Mouse (Mus musculus): Measurements from ENCODE around the gene Prss43. TPM values are rescaled to one million over a fixed set of nuclear protein-coding genes. Genes with fewer than 3 reads are reported as not detected.

Gene Prss43
- polyA plus RNA-seq, 1 experiment from 2014 or later, result not detected

GRCm38 (mm10) chr9:110879191-110879920, 52.9 kb downstream of the Prss43 start, which contains the start of gene Als2cl:
Gene Als2cl (plus strand): TSS chr9:110879870.
- H3K9me3 ChIP-seq, result no peaks in the 10 kb centered on the region
- H3K4me2 ChIP-seq, result peak within 1 kb of the TSS; percentile 89
- H3K36me3 ChIP-seq, result no peaks in the 10 kb centered on the region
- H3K4me1 ChIP-seq (replicated peaks), result peaks cover 34% of the 10 kb centered on the region
- no peak within 1 kb of the TSS for H3K27ac ChIP-seq
- 13% methylated on average over 12 of the region's 12 CpGs for WGBS
- peak within 1 kb of the TSS; percentile 69 for H3K9ac ChIP-seq
- H3K4me3 ChIP-seq, result peak within 1 kb of the TSS; percentile 52
- ATAC-seq (ENCODE audit: low FRiP score), result no peak
- H3K27me3 ChIP-seq, result peaks cover 65% of the 10 kb centered on the region

GRCm38 (mm10) chr9:110879998-110880561, 53.6 kb downstream of the Prss43 start, which contains the start of gene Tmie:
Gene Tmie (minus strand): TSS chr9:110880113.
- Histone ChIP-seq H3K4me1 (replicated peaks) (peaks cover 26% of the 10 kb centered on the region), H3K27ac (no peak within 1 kb of the TSS), H3K4me2 (peak within 1 kb of the TSS; percentile 89), H3K9ac (peak within 1 kb of the TSS; percentile 69), H3K27me3 (peaks cover 65% of the 10 kb centered on the region), H3K4me3 (peak within 1 kb of the TSS; percentile 52), H3K9me3 (no peaks in the 10 kb centered on the region), H3K36me3 (no peaks in the 10 kb centered on the region)
- 0 out of 2 replicates have a peak, but pooled peaks have one; percentile 25 for ATAC-seq (ENCODE audit: low FRiP score)
- WGBS, result 1% methylated on average over 57 of the region's 57 CpGs

- no peak overlapping the region for H3K27ac ChIP-seq
- WGBS, result 74% methylated on average over 4 of the region's 4 CpGs
- no peak for ATAC-seq (ENCODE audit: low FRiP score)
Measured at GRCm38 (mm10) chr9:110880772-110881171, 54.3 kb downstream of the Prss43 start.

More at GRCm38 (mm10) chr9:110880772-110881171, 54.3 kb downstream of the Prss43 start:
- Histone ChIP-seq H3K27me3 (peaks cover 69% of the 10 kb centered on the region), H3K4me3 (peak overlapping the region; percentile 52), H3K36me3 (no peaks in the 10 kb centered on the region), H3K9me3 (no peaks in the 10 kb centered on the region), H3K4me1 (replicated peaks) (peaks cover 20% of the 10 kb centered on the region), H3K9ac (no peak overlapping the region), H3K4me2 (peak overlapping the region; percentile 89)

Other genes starting within 250 kb of the Prss43 start
- gene Nradd, start 202.2 kb upstream of the Prss43 start, polyA plus RNA-seq (2015; fragmentation: Nextera tagmentation; extraction: Ambion mirVana), result 34.9 and 38.0 TPM in 2 replicates
- gene Nbeal2, start 172.5 kb upstream of the Prss43 start, polyA plus RNA-seq (2015; fragmentation: Nextera tagmentation; extraction: Ambion mirVana), result 2.4 TPM in 2 replicates
- 122 TPM in 2 replicates for gene Ccdc12, start 170.2 kb upstream of the Prss43 start, polyA plus RNA-seq (2015; fragmentation: Nextera tagmentation; extraction: Ambion mirVana)
- gene Myl3, start 84.8 kb upstream of the Prss43 start, polyA plus RNA-seq (2015; fragmentation: Nextera tagmentation; extraction: Ambion mirVana), result 1.4 and 3.8 TPM in 2 replicates
- gene Pth1r, start 79.5 kb upstream of the Prss43 start, polyA plus RNA-seq (2015; fragmentation: Nextera tagmentation; extraction: Ambion mirVana), result 13.7 and 13.8 TPM in 2 replicates
- not detected in 2 replicates for gene Prss42, start 28.5 kb upstream of the Prss43 start, polyA plus RNA-seq (2015; fragmentation: Nextera tagmentation; extraction: Ambion mirVana)
- gene Prss44, start 12.7 kb upstream of the Prss43 start, polyA plus RNA-seq (2015; fragmentation: Nextera tagmentation; extraction: Ambion mirVana), result not detected in 2 replicates
- not detected in 2 replicates for gene Prss45, start 7.9 kb downstream of the Prss43 start, polyA plus RNA-seq (2015; fragmentation: Nextera tagmentation; extraction: Ambion mirVana)
- not detected in 2 replicates for gene Prss46, start 17.8 kb downstream of the Prss43 start, polyA plus RNA-seq (2015; fragmentation: Nextera tagmentation; extraction: Ambion mirVana)
- gene Prss50, start 31.3 kb downstream of the Prss43 start, polyA plus RNA-seq (2015; fragmentation: Nextera tagmentation; extraction: Ambion mirVana), result 0.18 and 0.19 TPM in 2 replicates
- 0.90 and 1.5 TPM in 2 replicates for gene Als2cl, start 53.2 kb downstream of the Prss43 start, polyA plus RNA-seq (2015; fragmentation: Nextera tagmentation; extraction: Ambion mirVana)
- gene Tmie, start 53.4 kb downstream of the Prss43 start, polyA plus RNA-seq (2015; fragmentation: Nextera tagmentation; extraction: Ambion mirVana), result 1.2 and 1.4 TPM in 2 replicates
- gene Fam240a, start 90.2 kb downstream of the Prss43 start, polyA plus RNA-seq (2015; fragmentation: Nextera tagmentation; extraction: Ambion mirVana), result not detected in 2 replicates
- 0.18 and 0.19 TPM in 2 replicates for gene Tdgf1, start 119.5 kb downstream of the Prss43 start, polyA plus RNA-seq (2015; fragmentation: Nextera tagmentation; extraction: Ambion mirVana)
- gene Lrrc2, start 124.9 kb downstream of the Prss43 start, polyA plus RNA-seq (2015; fragmentation: Nextera tagmentation; extraction: Ambion mirVana), result 0.56 and 0.96 TPM in 2 replicates
- gene Rtp3, start 163.9 kb downstream of the Prss43 start, polyA plus RNA-seq (2015; fragmentation: Nextera tagmentation; extraction: Ambion mirVana), result not detected in 2 replicates
- gene Ltf, start 192.6 kb downstream of the Prss43 start, polyA plus RNA-seq (2015; fragmentation: Nextera tagmentation; extraction: Ambion mirVana), result 1.4 and 2.6 TPM in 2 replicates
- 0.91 and 1.3 TPM in 2 replicates for gene Ccrl2, start 230.8 kb downstream of the Prss43 start, polyA plus RNA-seq (2015; fragmentation: Nextera tagmentation; extraction: Ambion mirVana)